Mouse (Mus musculus): ENCODE measurements around the gene Ubr4. TPM values are rescaled to one million over a fixed set of nuclear protein-coding genes. Genes with fewer than 3 reads are reported as not detected.

The Ubr4 gene
- polyA plus RNA-seq, 1 experiment from 2014 or later = 80.6 TPM

GRCm38 (mm10) chr4:139395431-139395830, 43.0 kb downstream of the Ubr4 start:
- peaks cover 95% of the 10 kb centered on the region for H3K36me3 ChIP-seq
- WGBS = 86% methylated on average over 2 of the region's 2 CpGs

GRCm38 (mm10) chr4:139400487-139400886, 48.1 kb downstream of the Ubr4 start:
- Histone ChIP-seq H3K36me3 (peaks cover 96% of the 10 kb centered on the region), H3K27ac (replicated peaks) (no peak overlapping the region), H3K4me2 (replicated peaks) (no peak overlapping the region), H3K4me3 (no peak overlapping the region), H3K4me1 (no peaks in the 10 kb centered on the region), H3K9me3 (no peaks in the 10 kb centered on the region), H3K9ac (replicated peaks) (no peak overlapping the region), H3K27me3 (no peaks in the 10 kb centered on the region)
- ATAC-seq (ENCODE audit: low FRiP score, low read depth) = no peak
- WGBS = 86% methylated on average over 5 of the region's 5 CpGs

More at GRCm38 (mm10) chr4:139395431-139395830, 43.0 kb downstream of the Ubr4 start:
- Histone ChIP-seq H3K4me3 (no peak overlapping the region), H3K27me3 (no peaks in the 10 kb centered on the region), H3K4me1 (no peaks in the 10 kb centered on the region), H3K9me3 (no peaks in the 10 kb centered on the region), H3K27ac (replicated peaks) (no peak overlapping the region), H3K9ac (replicated peaks) (no peak overlapping the region), H3K4me2 (replicated peaks) (no peak overlapping the region)
- ATAC-seq (ENCODE audit: low FRiP score, low read depth) = no peak

- WGBS = 87% methylated on average over 14 of the region's 14 CpGs
- H3K36me3 ChIP-seq = peaks cover 99% of the 10 kb centered on the region
Measured at GRCm38 (mm10) chr4:139403214-139403613, 50.8 kb downstream of the Ubr4 start.

GRCm38 (mm10) chr4:139411351-139411750, 58.9 kb downstream of the Ubr4 start:
- Histone ChIP-seq H3K36me3 (peaks cover 99% of the 10 kb centered on the region), H3K27me3 (no peaks in the 10 kb centered on the region), H3K9me3 (no peaks in the 10 kb centered on the region), H3K9ac (replicated peaks) (no peak overlapping the region), H3K4me1 (no peaks in the 10 kb centered on the region), H3K27ac (replicated peaks) (no peak overlapping the region), H3K4me2 (replicated peaks) (no peak overlapping the region), H3K4me3 (no peak overlapping the region)
- WGBS = 95% methylated on average over 3 of the region's 3 CpGs
- ATAC-seq (ENCODE audit: low FRiP score, low read depth) = no peak

More at GRCm38 (mm10) chr4:139403214-139403613, 50.8 kb downstream of the Ubr4 start:
- no peak overlapping the region for H3K27ac ChIP-seq (replicated peaks)
- H3K9me3 ChIP-seq = no peaks in the 10 kb centered on the region
- H3K4me3 ChIP-seq = no peak overlapping the region
- no peak overlapping the region for H3K9ac ChIP-seq (replicated peaks)
- no peaks in the 10 kb centered on the region for H3K27me3 ChIP-seq
- no peak for ATAC-seq (ENCODE audit: low FRiP score, low read depth)
- no peak overlapping the region for H3K4me2 ChIP-seq (replicated peaks)
- no peaks in the 10 kb centered on the region for H3K4me1 ChIP-seq

GRCm38 (mm10) chr4:139417868-139418267, 65.5 kb downstream of the Ubr4 start:
- Histone ChIP-seq H3K27me3 (no peaks in the 10 kb centered on the region), H3K9ac (replicated peaks) (no peak overlapping the region), H3K4me3 (no peak overlapping the region), H3K4me2 (replicated peaks) (no peak overlapping the region), H3K9me3 (no peaks in the 10 kb centered on the region), H3K36me3 (peaks cover 100% of the 10 kb centered on the region), H3K4me1 (no peaks in the 10 kb centered on the region), H3K27ac (replicated peaks) (no peak overlapping the region)
- ATAC-seq (ENCODE audit: low FRiP score, low read depth) = no peak
- WGBS = 48% methylated on average over 1 of the region's 1 CpGs

GRCm38 (mm10) chr4:139421621-139422020, 69.2 kb downstream of the Ubr4 start:
- no peaks in the 10 kb centered on the region for H3K4me1 ChIP-seq
- ATAC-seq (ENCODE audit: low FRiP score, low read depth) = no peak
- H3K36me3 ChIP-seq = peaks cover 100% of the 10 kb centered on the region
- H3K4me3 ChIP-seq = no peak overlapping the region
- H3K4me2 ChIP-seq (replicated peaks) = no peak overlapping the region
- no peaks in the 10 kb centered on the region for H3K9me3 ChIP-seq
- H3K9ac ChIP-seq (replicated peaks) = 0 out of 2 replicates have a peak overlapping the region, but pooled peaks have one; percentile 33
- H3K27ac ChIP-seq (replicated peaks) = no peak overlapping the region
- no peaks in the 10 kb centered on the region for H3K27me3 ChIP-seq
- WGBS = 96% methylated on average over 7 of the region's 7 CpGs

- WGBS = 90% methylated on average over 2 of the region's 2 CpGs
- Histone ChIP-seq H3K27ac (replicated peaks) (no peak overlapping the region), H3K9ac (replicated peaks) (no peak overlapping the region), H3K4me3 (no peak overlapping the region), H3K36me3 (peaks cover 100% of the 10 kb centered on the region), H3K4me1 (no peaks in the 10 kb centered on the region), H3K9me3 (no peaks in the 10 kb centered on the region), H3K27me3 (no peaks in the 10 kb centered on the region), H3K4me2 (replicated peaks) (no peak overlapping the region)
- no peak for ATAC-seq (ENCODE audit: low FRiP score, low read depth)
Measured at GRCm38 (mm10) chr4:139422409-139422808, 70.0 kb downstream of the Ubr4 start.

- H3K4me1 ChIP-seq = no peaks in the 10 kb centered on the region
- no peak overlapping the region for H3K4me2 ChIP-seq (replicated peaks)
- peaks cover 100% of the 10 kb centered on the region for H3K36me3 ChIP-seq
- WGBS = 86% methylated on average over 2 of the region's 2 CpGs
- H3K9me3 ChIP-seq = no peaks in the 10 kb centered on the region
- H3K9ac ChIP-seq (replicated peaks) = no peak overlapping the region
- no peak for ATAC-seq (ENCODE audit: low FRiP score, low read depth)
- H3K4me3 ChIP-seq = no peak overlapping the region
- H3K27me3 ChIP-seq = no peaks in the 10 kb centered on the region
- H3K27ac ChIP-seq (replicated peaks) = no peak overlapping the region
Measured at GRCm38 (mm10) chr4:139423270-139423669, 70.9 kb downstream of the Ubr4 start.

GRCm38 (mm10) chr4:139430176-139430575, 77.8 kb downstream of the Ubr4 start:
- Histone ChIP-seq H3K36me3 (peaks cover 100% of the 10 kb centered on the region), H3K27me3 (no peaks in the 10 kb centered on the region), H3K27ac (replicated peaks) (no peak overlapping the region), H3K9me3 (no peaks in the 10 kb centered on the region), H3K4me3 (no peak overlapping the region), H3K4me1 (no peaks in the 10 kb centered on the region), H3K9ac (replicated peaks) (no peak overlapping the region), H3K4me2 (replicated peaks) (no peak overlapping the region)
- ATAC-seq (ENCODE audit: low FRiP score, low read depth) = no peak
- 54% methylated on average over 15 of the region's 15 CpGs for WGBS

GRCm38 (mm10) chr4:139430891-139431290, 78.5 kb downstream of the Ubr4 start:
- ATAC-seq (ENCODE audit: low FRiP score, low read depth) = no peak
- Histone ChIP-seq H3K27ac (replicated peaks) (no peak overlapping the region), H3K4me2 (replicated peaks) (no peak overlapping the region), H3K4me1 (no peaks in the 10 kb centered on the region), H3K9me3 (no peaks in the 10 kb centered on the region), H3K4me3 (no peak overlapping the region), H3K36me3 (peaks cover 100% of the 10 kb centered on the region), H3K27me3 (no peaks in the 10 kb centered on the region), H3K9ac (replicated peaks) (no peak overlapping the region)
- WGBS = 90% methylated on average over 4 of the region's 4 CpGs

- H3K27me3 ChIP-seq = no peaks in the 10 kb centered on the region
- H3K9ac ChIP-seq (replicated peaks) = no peak overlapping the region
- no peak overlapping the region for H3K4me2 ChIP-seq (replicated peaks)
- no peak overlapping the region for H3K4me3 ChIP-seq
- WGBS = 91% methylated on average over 15 of the region's 15 CpGs
- ATAC-seq (ENCODE audit: low FRiP score, low read depth) = no peak
- H3K9me3 ChIP-seq = no peaks in the 10 kb centered on the region
- no peak overlapping the region for H3K27ac ChIP-seq (replicated peaks)
- no peaks in the 10 kb centered on the region for H3K4me1 ChIP-seq
- H3K36me3 ChIP-seq = peaks cover 100% of the 10 kb centered on the region
Measured at GRCm38 (mm10) chr4:139432966-139433765, 80.8 kb downstream of the Ubr4 start.

- Histone ChIP-seq H3K9ac (replicated peaks) (no peak overlapping the region), H3K27ac (replicated peaks) (no peak overlapping the region), H3K4me3 (no peak overlapping the region), H3K4me2 (replicated peaks) (no peak overlapping the region), H3K27me3 (no peaks in the 10 kb centered on the region), H3K36me3 (peaks cover 98% of the 10 kb centered on the region), H3K4me1 (no peaks in the 10 kb centered on the region), H3K9me3 (no peaks in the 10 kb centered on the region)
- no peak for ATAC-seq (ENCODE audit: low FRiP score, low read depth)
- WGBS = 94% methylated on average over 5 of the region's 5 CpGs
Measured at GRCm38 (mm10) chr4:139441244-139441643, 88.8 kb downstream of the Ubr4 start.
